Mouse (Mus musculus) NIH3T3 (cell line): ENCODE results near the gene Immp2l.

Experiments
- DNase-seq: peaks from one replicate; pipeline ENCODE4 v3.0.0-alpha.2; 2012; ENCODE audit warnings: low read depth

Gene Immp2l

DNA sequence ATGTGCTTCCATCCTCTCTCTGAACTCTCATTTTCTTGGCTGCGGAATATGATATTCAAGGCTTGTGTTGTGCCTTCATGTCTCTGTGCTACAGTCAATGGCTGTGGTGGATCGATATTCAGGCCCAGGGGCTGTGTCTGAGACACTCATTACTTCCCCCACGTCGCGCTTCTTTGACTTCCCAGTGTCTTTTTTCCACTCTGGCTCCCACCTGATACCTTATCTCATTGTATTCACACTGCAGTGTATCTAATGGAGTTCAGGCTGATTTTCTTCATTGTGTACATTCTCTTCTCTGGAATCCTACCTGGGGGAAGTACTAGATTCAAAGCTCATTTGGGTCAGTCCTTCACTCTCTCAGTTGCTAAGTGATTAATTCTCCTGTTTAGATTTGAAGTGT is 27.1 kb downstream of the Immp2l start:
- no peak for DNase-seq

DNA sequence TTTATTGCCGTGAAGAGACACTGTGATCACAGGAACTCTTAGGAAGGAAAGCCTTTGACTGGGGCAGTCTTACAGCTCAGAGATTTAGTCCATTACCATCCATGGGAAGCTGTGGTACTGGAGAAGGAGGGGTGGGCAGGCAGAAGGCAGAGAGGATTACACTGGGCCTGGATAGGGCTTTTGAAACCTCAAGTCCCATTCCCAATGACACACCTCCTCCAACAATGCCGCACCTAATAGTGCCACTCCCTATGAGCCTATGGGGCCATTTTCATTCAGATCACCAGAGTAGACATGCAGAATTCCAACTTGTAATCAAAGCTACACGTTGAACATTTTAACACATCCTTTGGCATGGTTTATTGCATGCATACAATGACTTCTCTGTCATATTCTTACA is 29.0 kb downstream of the Immp2l start:
- DNase-seq: no peak

DNA sequence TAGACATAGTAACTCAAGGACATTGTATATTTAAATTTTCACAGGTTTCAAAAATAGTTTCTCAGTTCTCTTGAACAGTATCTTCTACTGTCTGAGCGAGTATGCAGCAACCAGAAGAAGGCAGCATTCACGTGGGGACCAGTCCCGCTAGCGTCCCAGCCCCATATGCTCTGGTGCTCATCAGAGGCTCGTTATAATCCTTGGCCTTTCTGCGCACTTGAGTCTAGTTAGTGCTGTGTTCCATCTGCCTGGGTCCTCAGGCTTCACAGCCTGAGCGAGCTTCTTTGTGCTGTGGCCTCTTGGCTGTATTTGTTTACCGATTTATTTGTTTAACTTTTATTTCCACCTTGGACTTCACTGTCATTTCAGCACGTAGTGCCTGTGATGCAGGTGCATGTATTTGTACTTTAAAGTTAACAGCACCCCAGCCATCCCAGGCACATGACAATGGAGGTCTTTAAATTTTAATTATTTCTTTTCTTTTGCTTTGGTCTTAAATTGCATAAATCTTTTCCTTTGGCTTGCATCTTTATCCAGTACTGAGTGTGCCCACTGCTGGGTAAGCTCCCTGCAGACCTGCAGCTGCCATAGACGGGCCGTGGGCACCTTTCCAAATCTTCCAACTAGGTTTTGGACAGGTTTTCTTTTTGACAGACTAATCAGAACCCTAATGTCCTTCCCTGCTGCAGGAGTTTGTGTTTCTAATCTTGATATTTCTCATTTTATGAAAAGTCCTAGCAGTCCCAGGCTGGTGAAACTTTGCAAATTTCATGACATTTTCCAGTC is 30.3 kb downstream of the Immp2l start:
- DNase-seq: no peak

- DNase-seq: no peak
These were observed 32.1 kb downstream of the Immp2l start for GRCm38 (mm10) chr12:41055941-41056340.

DNA sequence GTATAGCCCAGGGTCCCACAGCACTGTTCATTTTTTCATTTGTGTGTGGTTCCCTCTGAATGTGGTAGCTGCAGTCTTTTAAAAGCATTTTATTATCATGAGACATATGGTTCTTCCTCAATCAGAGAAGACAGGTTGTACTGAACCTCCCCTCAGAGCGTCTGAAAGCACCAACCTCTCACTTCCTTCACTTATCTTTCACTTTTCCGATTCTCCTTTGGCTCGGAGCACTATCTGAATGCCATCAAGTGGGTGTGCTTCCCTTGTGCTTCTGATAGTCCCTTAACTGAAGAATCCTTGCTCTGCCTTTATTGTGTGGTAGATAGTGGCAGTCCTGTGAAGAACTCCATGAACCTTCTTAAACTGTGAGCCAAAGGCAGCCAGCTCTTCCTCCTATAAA is 39.4 kb downstream of the Immp2l start:
- DNase-seq: no peak

GRCm38 (mm10) chr12:41081843-41082242 is 58.0 kb downstream of the Immp2l start:
- no peak for DNase-seq

- DNase-seq: no peak
These were observed 60.6 kb downstream of the Immp2l start for GRCm38 (mm10) chr12:41084370-41085089.

GRCm38 (mm10) chr12:41089931-41090366 is 66.1 kb downstream of the Immp2l start:
- DNase-seq: peak; percentile 77

- DNase-seq: peak; percentile 36
These were observed 66.9 kb downstream of the Immp2l start for GRCm38 (mm10) chr12:41090771-41091170.

DNA sequence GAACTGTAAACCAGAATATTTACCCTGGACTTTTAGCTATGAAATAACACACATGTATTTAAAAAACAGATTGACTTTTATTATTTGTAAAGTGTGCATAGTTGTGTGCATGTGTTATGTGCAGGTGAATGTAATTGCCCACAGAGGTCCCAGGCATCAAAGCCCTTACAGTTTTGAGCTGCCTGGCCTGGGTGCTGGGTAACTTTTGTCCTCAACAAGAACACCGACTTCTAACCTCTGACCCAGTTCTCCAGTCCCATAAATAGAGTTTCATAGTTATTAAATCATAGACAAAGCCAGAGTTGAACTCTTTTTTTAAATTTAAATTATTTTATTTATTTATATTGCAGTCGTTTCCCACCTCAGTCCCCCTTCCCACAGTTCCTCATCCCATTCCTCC is 67.4 kb downstream of the Immp2l start:
- DNase-seq: no peak

- no peak for DNase-seq
These were observed 72.2 kb downstream of the Immp2l start for GRCm38 (mm10) chr12:41096045-41096444.

- DNase-seq: peak; percentile 34
These were observed 73.5 kb downstream of the Immp2l start for GRCm38 (mm10) chr12:41097406-41097805.

DNA sequence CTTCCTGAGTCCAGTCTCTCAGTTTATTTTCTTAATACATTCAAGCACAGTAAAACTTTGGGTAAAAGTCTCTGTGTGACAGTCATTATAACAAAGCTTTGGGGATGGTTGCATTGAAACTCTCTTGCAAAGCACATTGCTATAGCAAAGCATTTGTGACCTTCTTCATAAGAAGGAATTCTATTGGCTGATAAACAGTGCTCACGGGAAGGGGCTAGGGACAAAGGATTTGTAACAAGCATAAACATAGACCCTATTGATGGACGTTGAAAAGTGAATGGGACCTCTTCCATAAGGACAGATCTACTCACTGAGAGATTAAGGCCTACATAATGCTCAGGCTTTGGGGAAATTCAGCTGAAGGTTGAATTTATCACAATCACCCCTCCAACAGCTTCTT is 85.1 kb downstream of the Immp2l start:
- no peak for DNase-seq

GRCm38 (mm10) chr12:41111456-41111855 is 87.6 kb downstream of the Immp2l start:
- no peak for DNase-seq

DNA sequence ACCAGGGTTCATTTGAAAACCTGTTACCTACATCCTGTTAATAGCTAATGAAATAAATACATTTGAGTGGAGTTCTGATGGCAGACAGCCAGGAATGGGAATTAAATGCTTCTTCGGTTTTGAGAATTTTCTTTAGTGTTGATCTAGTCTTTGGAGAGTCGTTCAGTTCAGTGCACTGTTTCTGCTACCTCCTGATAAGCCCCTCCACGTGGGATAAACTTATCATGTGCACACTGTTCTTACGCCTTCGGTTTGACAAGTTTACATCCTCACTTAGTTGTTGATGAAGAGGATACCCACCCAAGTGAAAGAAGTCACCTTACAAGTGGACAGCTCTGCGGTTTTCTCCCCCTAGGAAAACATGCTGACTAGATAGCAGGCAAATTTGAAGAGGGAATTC is 88.2 kb downstream of the Immp2l start:
- DNase-seq: no peak

GRCm38 (mm10) chr12:41118358-41118757 is 94.5 kb downstream of the Immp2l start:
- DNase-seq: no peak

- no peak for DNase-seq
These were observed 95.8 kb downstream of the Immp2l start for GRCm38 (mm10) chr12:41119657-41120056.

DNA sequence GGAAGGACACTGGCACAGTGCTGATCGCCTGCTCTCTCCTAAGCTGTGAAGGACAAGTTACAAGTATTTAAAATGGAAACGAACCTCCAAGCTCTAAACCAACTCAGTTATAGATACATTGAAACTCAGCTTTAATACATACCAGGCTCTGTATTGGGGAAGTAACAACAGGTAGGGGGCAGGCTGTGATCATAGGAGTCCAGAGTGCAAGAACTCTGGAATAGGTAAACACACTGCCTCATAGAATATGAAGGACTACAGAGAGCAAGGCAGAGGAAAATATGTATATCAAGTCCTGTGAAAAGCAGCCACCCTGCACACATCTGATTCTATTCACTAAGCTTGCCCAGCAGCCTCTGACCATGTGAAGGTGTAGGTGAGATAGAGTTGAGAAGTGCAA is 99.3 kb downstream of the Immp2l start:
- DNase-seq: no peak

GRCm38 (mm10) chr12:41134885-41135284 is 111.0 kb downstream of the Immp2l start:
- DNase-seq: no peak

- DNase-seq: no peak
These were observed 135.7 kb downstream of the Immp2l start for GRCm38 (mm10) chr12:41159543-41159942.

- no peak for DNase-seq
These were observed 143.9 kb downstream of the Immp2l start for GRCm38 (mm10) chr12:41167802-41168201.

DNA sequence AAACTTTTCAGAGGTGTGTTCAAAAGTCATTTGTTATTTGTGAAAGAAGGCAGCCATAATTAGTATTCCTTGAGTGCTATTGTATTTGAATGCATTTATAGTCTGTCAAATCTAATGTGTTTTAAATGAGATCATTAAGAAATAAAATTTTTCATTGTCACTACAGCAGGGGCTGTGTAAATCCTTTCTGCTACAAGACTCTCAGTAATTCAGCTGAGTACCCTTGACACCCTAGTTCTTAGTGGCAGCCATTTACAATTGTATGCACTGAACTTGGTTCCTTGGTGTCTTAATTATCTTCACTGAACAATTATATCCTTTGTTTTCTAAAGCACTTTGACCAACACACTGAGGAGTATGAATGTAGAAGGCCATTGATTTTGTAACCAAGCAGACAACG is 146.2 kb downstream of the Immp2l start:
- DNase-seq: no peak

GRCm38 (mm10) chr12:41182856-41183255 is 159.0 kb downstream of the Immp2l start:
- no peak for DNase-seq

DNA sequence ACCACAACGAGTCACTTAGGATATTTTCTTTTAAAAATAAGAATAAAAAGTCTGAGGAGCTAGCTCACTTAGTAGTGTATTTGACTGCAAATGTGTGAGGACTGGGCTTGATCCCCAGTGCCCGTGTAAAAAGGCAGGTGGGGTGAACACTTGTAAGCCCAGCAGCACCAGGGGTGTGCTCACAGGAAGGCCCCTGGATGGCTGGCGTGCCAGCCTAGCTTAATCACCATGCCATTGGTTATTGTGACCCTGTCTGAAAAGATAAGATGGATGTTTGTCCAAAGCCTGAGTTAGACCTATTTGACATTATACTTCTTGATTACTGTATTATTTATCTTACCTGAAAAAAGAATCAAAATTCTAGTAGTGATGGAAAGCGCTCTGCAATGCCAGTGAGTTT is 161.2 kb downstream of the Immp2l start:
- DNase-seq: no peak
